Mouse (Mus musculus): ENCODE measurements around the gene Mx1. TPM values are rescaled to one million over a fixed set of nuclear protein-coding genes. Genes with fewer than 3 reads are reported as not detected.

Mx1 gene
- total and polyA plus RNA-seq, 3 experiments, result 0.72 to 8.6 (median 7.8) TPM

DNA sequence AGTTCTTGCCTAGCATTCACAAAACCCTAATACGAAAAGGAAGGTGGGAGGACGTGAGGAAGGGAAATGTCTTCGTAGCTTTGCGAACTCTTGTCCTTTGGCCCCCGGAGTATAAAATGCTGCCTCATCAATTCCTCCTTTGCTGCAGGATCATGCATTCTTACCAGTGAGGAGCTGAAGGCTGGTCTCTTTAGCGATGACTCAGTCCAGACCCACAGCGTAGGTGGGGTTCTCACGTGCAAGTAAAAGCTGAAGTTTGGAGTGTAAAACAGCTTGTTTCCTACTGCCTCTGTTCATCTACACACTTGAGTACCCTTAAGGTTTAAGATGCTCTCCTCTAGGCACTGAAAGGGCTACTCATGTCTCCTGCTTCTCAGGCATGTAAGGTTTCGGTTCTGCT is 20.7 kb downstream of the Mx1 start:
- H3K27me3 ChIP-seq (replicated peaks), result no peaks in the 10 kb centered on the region
- H3K4me3 ChIP-seq (replicated peaks in 1 of 3; ENCODE audit: low read depth in 2 of 3, low read length in 2 of 3, poor library complexity in 1 of 3), result no peak overlapping the region
- peaks cover 2 to 21% of the 10 kb centered on the region in 2 experiments; a peak in 2 of 4 replicates for H3K4me1 ChIP-seq (ENCODE audit: control insufficient read depth in 1 of 2, insufficient read depth in 2 of 2)
- no peak for DNase-seq (ENCODE audit: extremely low read depth)
- dilution Hi-C loops (cut with MboI; ENCODE audit: extremely low pct_ligation_motif_present, extremely low pct_unique_long_range_greater_than_20kb, low sequenced_read_pairs), result no loop called here
- no peak overlapping the region for H3K9ac ChIP-seq (ENCODE audit: insufficient read depth, low read depth)
- peaks cover 0 to 3% of the 10 kb centered on the region in 2 experiments for H3K36me3 ChIP-seq (replicated peaks in 1 of 2; ENCODE audit: control insufficient read depth in 1 of 2, insufficient read depth in 1 of 2, low read length in 1 of 2)
- H3K9me3 ChIP-seq (replicated peaks; ENCODE audit: low read length), result no peaks in the 10 kb centered on the region
- TF ChIP-seq BHLHE40 (IDR thresholded peaks at IDR 0.05; ENCODE audit: low read depth, low read length), result peak; percentile 81
- TF ChIP-seq IRF4 (IDR thresholded peaks at IDR 0.05; ENCODE audit: low read depth, low read length), result no peak
- peak; percentile 78 for TF ChIP-seq MAFK (IDR thresholded peaks at IDR 0.05; ENCODE audit: insufficient replicate concordance, low read length)
- no peak for TF ChIP-seq MXI1 (IDR thresholded peaks at IDR 0.05; ENCODE audit: low read depth, low read length)
- TF ChIP-seq ZC3H11A (IDR thresholded peaks at IDR 0.05; ENCODE audit: low read depth, low read length), result no peak
- H3K27ac ChIP-seq (ENCODE audit: insufficient read depth, low read depth), result no peak overlapping the region
- H3K79me2 ChIP-seq (replicated peaks; ENCODE audit: control insufficient read depth, extremely low read depth, insufficient read depth, poor library complexity, severe bottlenecking), result no peaks in the 10 kb centered on the region
- no peak overlapping the region for H3K4me2 ChIP-seq (ENCODE audit: insufficient read depth, low read depth, poor library complexity, severe bottlenecking)
- in situ Hi-C loops (cut with MboI; ENCODE audit: low pct_ligation_motif_present, low pct_unique_long_range_greater_than_20kb, low sequenced_read_pairs), result no loop called here

DNA sequence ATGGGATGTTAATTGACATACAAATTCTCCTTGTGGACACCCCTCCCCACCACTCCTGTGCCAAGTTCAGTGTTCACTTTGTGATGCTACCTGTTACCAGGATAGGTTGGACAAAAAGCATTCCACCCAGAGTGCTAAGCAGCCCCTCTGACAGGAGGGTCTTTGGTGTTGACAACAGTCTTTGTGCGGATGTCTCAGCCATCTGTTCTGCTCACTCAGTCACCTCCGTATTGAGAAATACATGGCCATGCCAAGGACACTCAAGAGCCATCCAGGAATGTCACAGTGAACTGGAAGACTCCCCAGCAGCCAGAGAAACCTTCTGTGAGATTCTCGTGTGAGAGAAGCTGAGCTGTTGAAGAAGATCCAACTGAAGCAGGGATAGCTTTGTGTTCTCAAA is 24.5 kb downstream of the Mx1 start:
- Histone ChIP-seq H3K27me3 (replicated peaks) (no peaks in the 10 kb centered on the region), H3K27ac (ENCODE audit: insufficient read depth, low read depth) (no peak overlapping the region), H3K4me1 (ENCODE audit: control insufficient read depth in 1 of 2, insufficient read depth in 2 of 2) (peaks cover 0 to 7% of the 10 kb centered on the region in 2 experiments; a peak in 1 of 4 replicates), H3K79me2 (replicated peaks; ENCODE audit: control insufficient read depth, extremely low read depth, insufficient read depth, poor library complexity, severe bottlenecking) (no peaks in the 10 kb centered on the region), H3K4me2 (ENCODE audit: insufficient read depth, low read depth, poor library complexity, severe bottlenecking) (no peak overlapping the region), H3K4me3 (replicated peaks in 1 of 3; ENCODE audit: low read depth in 2 of 3, low read length in 2 of 3, poor library complexity in 1 of 3) (no peak overlapping the region), H3K9ac (ENCODE audit: insufficient read depth, low read depth) (no peak overlapping the region), H3K9me3 (replicated peaks; ENCODE audit: low read length) (no peaks in the 10 kb centered on the region), H3K36me3 (replicated peaks in 1 of 2; ENCODE audit: control insufficient read depth in 1 of 2, insufficient read depth in 1 of 2, low read length in 1 of 2) (no peaks in the 10 kb centered on the region)
- in situ Hi-C loops (cut with MboI; ENCODE audit: low pct_ligation_motif_present, low pct_unique_long_range_greater_than_20kb, low sequenced_read_pairs) (no loop called here), dilution Hi-C loops (cut with MboI; ENCODE audit: extremely low pct_ligation_motif_present, extremely low pct_unique_long_range_greater_than_20kb, low sequenced_read_pairs) (no loop called here)
- TF ChIP-seq PAX5 (IDR thresholded peaks at IDR 0.05; ENCODE audit: low read length) (no peak), KAT2A (IDR thresholded peaks at IDR 0.05; ENCODE audit: insufficient replicate concordance, low read length) (no peak), JUND (conservative IDR thresholded peaks at IDR 0.05; ENCODE audit: low read depth, low read length) (no peak), UBTF (IDR thresholded peaks at IDR 0.05; ENCODE audit: low read depth, low read length) (no peak), GABPA (IDR thresholded peaks at IDR 0.05; ENCODE audit: insufficient replicate concordance, low read depth, low read length) (no peak), RCOR1 (conservative IDR thresholded peaks at IDR 0.05; ENCODE audit: low read depth, low read length) (no peak), SMC3 (IDR thresholded peaks at IDR 0.05; ENCODE audit: low read depth, low read length) (no peak), USF2 (conservative IDR thresholded peaks at IDR 0.05; ENCODE audit: low read depth, low read length) (no peak), ETS1 (conservative IDR thresholded peaks at IDR 0.05; ENCODE audit: low read depth, low read length) (no peak), BHLHE40 (IDR thresholded peaks at IDR 0.05; ENCODE audit: low read depth, low read length) (no peak), RAD21 (IDR thresholded peaks at IDR 0.05; ENCODE audit: low read depth, low read length) (no peak), MYC (IDR thresholded peaks at IDR 0.05; ENCODE audit: low read depth, low read length) (no peak), CTCF (conservative IDR thresholded peaks at IDR 0.05 in 1 of 2, IDR thresholded peaks at IDR 0.05 in 1 of 2; ENCODE audit: low read depth in 2 of 2, low read length in 2 of 2) (no peak)
- no peak for DNase-seq (ENCODE audit: extremely low read depth)
